Comparison of ENCODE assay signal across 27 mouse cellular contexts in genomic region chr13:117027336-117027735, GRCm38 (mm10). TPM values are rescaled to one million over a fixed set of nuclear protein-coding genes. Genes with fewer than 3 reads are reported as not detected.
A peak's percentile ranks its signal among the peaks of the same experiment; 100 is the strongest.
DNase-seq lines count a peak whose midpoint lies in the region; ATAC-seq and TF ChIP-seq lines count a peak whose summit lies in the region.
"Had no signal": no experiment of that assay in that cellular context is flagged by ENCODE, and none has a peak within 500 bp of the region (broad histone marks: within the 10 kb centered on the region; RNA-seq: fewer than 3 reads in every experiment).

No protein-coding gene starts in this region.

- no peaks in the 10 kb centered on the region for H3K9me3 ChIP-seq in heart, embryonic 10.5 days
- H3K9me3 ChIP-seq: embryonic facial prominence, embryonic 13.5 days; embryonic facial prominence, embryonic 15.5 days; forebrain, embryonic 10.5 days; forebrain, embryonic 12.5 days had no signal

- no peaks in the 10 kb centered on the region for H3K36me3 ChIP-seq in heart, embryonic 10.5 days
- H3K36me3 ChIP-seq in spleen, adult 2 months (ENCODE audit: control insufficient read depth, insufficient read depth, low read length): no peaks in the 10 kb centered on the region
- H3K36me3 ChIP-seq: embryonic facial prominence, embryonic 13.5 days; embryonic facial prominence, embryonic 15.5 days; forebrain, embryonic 10.5 days; forebrain, embryonic 12.5 days; G1E had no signal

- H3K27ac ChIP-seq in heart, embryonic 10.5 days: no peak overlapping the region
- H3K27ac ChIP-seq in spleen, adult 2 months (ENCODE audit: insufficient read depth, low read length): peak overlapping the region; percentile 5; the same call in 1 of the 2 replicates
- H3K27ac ChIP-seq: embryonic facial prominence, embryonic 15.5 days; forebrain, embryonic 10.5 days; forebrain, embryonic 12.5 days had no signal

- WGBS in heart, embryonic 10.5 days: 48% methylated on average over 9 of the region's 9 CpGs
- WGBS in spleen, adult 2 months: 92% methylated on average over 9 of the region's 9 CpGs

- H3K4me3 ChIP-seq in heart, embryonic 10.5 days: no peak overlapping the region
- no peak overlapping the region for H3K4me3 ChIP-seq in spleen, adult 2 months (ENCODE audit: extremely low read depth, insufficient read depth, insufficient read length)
- H3K4me3 ChIP-seq: embryonic facial prominence, embryonic 13.5 days; embryonic facial prominence, embryonic 15.5 days; erythroblast, embryonic 14.5 days; forebrain, embryonic 10.5 days; forebrain, embryonic 12.5 days had no signal

- no peak for TF ChIP-seq POLR2A in spleen, adult 2 months (IDR thresholded peaks at IDR 0.05; ENCODE audit: low read depth, low read length)

- peak; percentile 61 for DNase-seq in heart, embryonic 10.5 days (ENCODE audit: low spot score)
- no peak for DNase-seq in heart, adult 18-20 months
- no peak for DNase-seq in spleen, adult 2 months (ENCODE audit: low read depth in 1 of 2, low spot score in 2 of 2)
- DNase-seq in spleen, adult 18-20 months: no peak
- DNase-seq in adrenal gland, postnatal 25 days: no peak
- no peak for DNase-seq in lung, postnatal 25 days (ENCODE audit: low spot score)
- DNase-seq: adrenal gland, adult 8-10 months; adrenal gland, postnatal 14 days; cerebellum, adult 11 months; cerebellum, adult 18-20 months; cerebellum, adult 8-10 months; cerebellum, adult 9-11 months; cerebellum, postnatal 14 days; cerebellum, postnatal 36 days had no signal

- no peak for TF ChIP-seq CTCF in spleen, adult 2 months (IDR thresholded peaks at IDR 0.05; ENCODE audit: extremely low read depth, insufficient read depth, insufficient read length, insufficient replicate concordance)

- H3K4me1 ChIP-seq in heart, embryonic 10.5 days: peaks cover 20% of the 10 kb centered on the region
- H3K4me1 ChIP-seq in spleen, adult 2 months (ENCODE audit: control insufficient read depth, insufficient read depth, insufficient read length): peaks cover 20% of the 10 kb centered on the region

- peak; percentile 13; the same call in 1 of the 2 replicates for ATAC-seq in megakaryocyte progenitor cell, adult 5-6 weeks (replicated peaks; ENCODE audit: poor library complexity)
- ATAC-seq: activated CD4-positive, CD25-positive, alpha-beta regulatory T cell, adult 4 months; CD4-positive, CD25-positive, alpha-beta regulatory T cell, adult 4 months; forebrain, embryonic 14.5 days; forebrain, embryonic 16.5 days; Patski had no signal

- no peaks in the 10 kb centered on the region; the same call in 1 of the 2 replicates for H3K27me3 ChIP-seq in heart, embryonic 10.5 days (ENCODE audit: insufficient read depth, poor library complexity, severe bottlenecking)
- no peaks in the 10 kb centered on the region for H3K27me3 ChIP-seq in spleen, adult 2 months (ENCODE audit: control insufficient read depth, insufficient read depth, low read length)
- H3K27me3 ChIP-seq: CH12.LX; embryonic facial prominence, embryonic 13.5 days; embryonic facial prominence, embryonic 15.5 days; Patski had no signal

RNA-seq across cellular contexts. Expression of gene Parp8, which starts 2.0 kb away (rescaled TPM):
- polyA plus RNA-seq in heart, embryonic 10.5 days (2016; fragmentation: Nextera tagmentation; extraction: Ambion mirVana): 11.7 and 13.4 TPM in 2 replicates
- 1 to 10 TPM; 8.1 to 9.0 TPM for total RNA-seq in heart, adult 18-20 months (2021)
- 10.8 TPM in 2 replicates for polyA plus RNA-seq in spleen, adult 2 months (2012; rRNA removed)
- 148 and 167 TPM in 2 replicates for total RNA-seq in megakaryocyte progenitor cell, adult 5-6 weeks (2015)
- total RNA-seq in megakaryocyte progenitor cell, adult 5-6 weeks (2017): 89.5 and 104 TPM in 2 replicates
- total RNA-seq in adrenal gland, postnatal 25 days (2021): 14.2 and 14.7 TPM in 2 replicates
- total RNA-seq: CH12.LX had no signal
- polyA plus RNA-seq: G1E had no signal
